Mouse (Mus musculus) bone marrow, adult 2 months (tissue): ENCODE measurements around the gene Ccdc186. TPM values are rescaled to one million over a fixed set of nuclear protein-coding genes. Genes with fewer than 3 reads are reported as not detected.
A peak's percentile ranks its signal among the peaks of the same experiment; 100 is the strongest.

Source experiments
- H3K27ac ChIP-seq: fragments of 200-500 bp; 2 replicates; pipeline ENCODE4 v1.5.1; 2012; ENCODE audit warnings: low read depth, mild to moderate bottlenecking, control low read depth, inconsistent platforms, low read length; ENCODE audit not compliant: control insufficient read depth, poor library complexity, insufficient read depth
- H3K4me1 ChIP-seq: fragments of 200-500 bp; 2 replicates; pipeline ENCODE4 v1.6.1; 2011; ENCODE audit warnings: low read length; ENCODE audit not compliant: control insufficient read depth, insufficient read depth
- H3K4me3 ChIP-seq: fragments of 200-500 bp; replicated peaks from 2 replicates; pipeline ENCODE3; 2011; ENCODE audit warnings: mild to moderate bottlenecking, low read depth, low read length, control low read depth; ENCODE audit not compliant: control insufficient read depth
- CTCF ChIP-seq: fragments of 200-500 bp; IDR thresholded peaks from 2 replicates; pipeline ENCODE4 v1.5.1; 2011; ENCODE audit warnings: low read length, control low read depth; ENCODE audit not compliant: control insufficient read depth, insufficient read depth
- POLR2A ChIP-seq: fragments of 200-500 bp; IDR thresholded peaks from 2 replicates; pipeline ENCODE4 v1.6.1; 2011; ENCODE audit warnings: low read depth, mild to moderate bottlenecking, control low read depth, low read length, borderline replicate concordance; ENCODE audit not compliant: control insufficient read depth
- WGBS: fragments of 180-500 bp; shearing (Covaris S2); methylation state at CpG from one replicate; pipeline ENCODE4 v1.1.7; 2018; 5-methylcytosine and 5-hydroxymethylcytosine counted together
- polyA plus RNA-seq: library from polyadenylated mRNA; stranded (reverse); fragments of >200 nt; gene quantifications from 2 replicates; pipeline ENCODE4 v1.2.4, GENCODE M21; 2011; ENCODE audit warnings: low replicate concordance; ENCODE audit not compliant: missing spikeins, insufficient read depth, insufficient read length

Ccdc186 gene
- polyA plus RNA-seq, 1 experiment = 11.6 TPM

DNA sequence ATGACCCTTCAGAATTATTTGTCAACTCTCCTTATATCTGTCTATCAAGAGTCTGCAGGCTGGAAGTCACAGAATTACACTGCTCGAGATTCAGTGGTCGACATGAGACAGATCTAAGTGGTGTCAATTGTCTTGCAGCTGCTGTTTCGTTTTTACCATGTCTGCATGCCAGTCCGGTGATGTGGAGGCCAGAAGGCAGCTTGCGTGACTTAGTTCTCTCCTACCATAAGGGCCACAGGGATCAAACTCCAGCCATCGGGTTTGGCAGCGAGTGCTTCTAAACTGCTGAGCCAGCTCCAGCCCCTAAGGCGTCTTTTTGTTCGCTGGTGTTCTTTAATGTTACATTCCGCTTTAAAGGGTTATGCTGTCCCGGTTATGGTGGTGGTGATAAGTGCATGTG is 6.3 kb upstream of the Ccdc186 start:
- 81% methylated on average over 11 of the region's 11 CpGs for WGBS
- TF ChIP-seq POLR2A = no peak
- TF ChIP-seq CTCF = no peak
- H3K4me3 ChIP-seq = no peak overlapping the region
- H3K4me1 ChIP-seq = no peaks in the 10 kb centered on the region
- H3K27ac ChIP-seq = no peak overlapping the region

DNA sequence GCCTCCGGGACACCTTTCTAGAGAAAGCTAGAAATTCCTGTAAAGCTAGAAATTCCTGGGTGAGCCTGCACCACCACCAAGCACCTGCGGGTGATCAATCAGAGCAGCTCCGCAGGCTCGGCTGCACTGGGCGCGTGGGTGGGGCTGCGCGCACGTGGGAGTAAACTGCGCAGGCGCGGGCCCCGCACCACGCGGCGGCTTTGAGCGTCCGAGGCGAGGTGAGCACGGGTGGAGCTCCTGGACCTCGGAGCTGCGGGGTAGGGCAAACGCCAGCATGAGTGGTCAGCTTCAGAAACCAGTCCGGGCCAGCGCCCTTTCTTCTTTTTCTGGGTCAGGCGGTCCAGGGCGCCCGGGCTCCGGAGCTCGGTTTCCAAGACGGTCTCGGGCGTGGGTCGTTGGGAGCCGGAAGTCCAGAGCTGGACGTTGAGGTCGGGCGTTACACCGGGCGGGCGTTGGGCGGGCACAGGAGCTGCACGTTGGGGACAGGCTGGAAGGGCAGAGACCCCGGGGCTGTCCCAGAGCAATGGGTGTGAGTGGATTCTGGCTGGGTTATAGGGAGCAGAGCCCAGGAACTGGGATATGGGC is 4.1 kb upstream of the Ccdc186 start, which contains the start of gene Tdrd1:
TSS of gene Tdrd1 (plus strand) at position 163 of the 585 bp plus-strand sequence.
- Histone ChIP-seq H3K27ac (no peak within 1 kb of the TSS), H3K4me3 (no peak within 1 kb of the TSS), H3K4me1 (peaks cover 1% of the 10 kb centered on the region; the same call in 1 of the 2 replicates)
- WGBS = 74% methylated on average over 44 of the region's 44 CpGs
- no peak for TF ChIP-seq POLR2A
- TF ChIP-seq CTCF = no peak

DNA sequence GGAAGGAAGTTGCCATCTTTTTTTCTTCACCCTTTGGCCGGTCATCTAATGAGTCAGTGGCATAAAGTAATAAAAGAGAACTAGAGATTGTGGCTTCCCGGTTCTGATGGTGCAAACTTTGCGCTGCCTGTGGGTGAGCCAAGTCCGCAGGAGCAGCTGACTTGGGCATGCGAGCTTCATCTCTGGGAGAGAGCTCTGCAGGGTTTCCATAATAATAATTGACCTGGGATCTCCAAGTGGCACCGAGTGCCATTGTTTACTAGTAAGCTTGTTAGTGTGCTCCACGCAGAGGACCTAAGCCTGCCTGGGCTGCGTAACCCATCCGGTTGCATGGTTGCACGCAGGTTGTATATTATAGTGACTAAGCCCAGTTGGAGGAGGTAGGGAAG is 452 bp upstream of the Ccdc186 start:
- WGBS = 9% methylated on average over 10 of the region's 10 CpGs
- H3K4me3 ChIP-seq = peak overlapping the region; percentile 67
- TF ChIP-seq POLR2A (no peak), CTCF (no peak)
- H3K4me1 ChIP-seq = peaks cover 3% of the 10 kb centered on the region
- peak overlapping the region; percentile 57 for H3K27ac ChIP-seq

- peak overlapping the region; percentile 96 for H3K27ac ChIP-seq
- H3K4me1 ChIP-seq = peaks cover 3% of the 10 kb centered on the region
- WGBS = 18% methylated on average over 22 of the region's 22 CpGs
- H3K4me3 ChIP-seq = peak overlapping the region; percentile 96
- TF ChIP-seq CTCF = no peak
- no peak for TF ChIP-seq POLR2A
Measured at GRCm38 (mm10) chr19:56821040-56821797, 771 bp downstream of the Ccdc186 start.

DNA sequence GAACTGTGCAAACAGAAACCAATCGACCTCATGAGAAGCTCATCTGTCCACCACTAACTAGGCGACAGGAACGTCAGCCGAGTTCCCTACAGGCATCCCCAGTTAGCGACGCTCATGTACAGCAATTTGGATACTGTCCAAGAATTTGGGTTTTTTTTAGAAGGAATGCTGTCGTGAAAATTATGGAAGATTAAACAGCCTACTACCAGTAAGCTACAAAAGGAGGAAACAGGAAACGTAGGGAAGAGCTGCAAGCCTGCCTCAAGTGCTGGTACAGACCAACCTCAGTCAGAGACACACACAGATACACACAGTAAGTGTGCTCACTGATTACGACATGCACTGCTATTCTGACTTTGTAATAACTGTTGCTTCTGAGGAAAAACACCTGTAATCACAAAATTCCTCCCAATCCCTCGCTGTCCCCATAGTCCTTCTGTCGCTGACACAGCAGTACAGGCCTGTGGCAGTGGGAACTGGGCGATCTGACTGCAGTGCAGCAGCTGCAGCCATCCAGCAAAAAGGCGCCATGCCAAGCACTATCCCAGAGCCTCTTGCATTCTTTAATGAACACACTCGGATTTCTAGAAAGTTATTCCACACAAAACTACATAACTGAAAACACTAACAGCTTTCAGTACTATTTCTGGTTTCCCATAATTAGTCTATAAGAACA is 4.0 kb downstream of the Ccdc186 start:
- H3K27ac ChIP-seq = no peak overlapping the region
- no peak overlapping the region for H3K4me3 ChIP-seq
- TF ChIP-seq CTCF (no peak), POLR2A (no peak)
- WGBS = 69% methylated on average over 14 of the region's 14 CpGs
- H3K4me1 ChIP-seq = peaks cover 3% of the 10 kb centered on the region

DNA sequence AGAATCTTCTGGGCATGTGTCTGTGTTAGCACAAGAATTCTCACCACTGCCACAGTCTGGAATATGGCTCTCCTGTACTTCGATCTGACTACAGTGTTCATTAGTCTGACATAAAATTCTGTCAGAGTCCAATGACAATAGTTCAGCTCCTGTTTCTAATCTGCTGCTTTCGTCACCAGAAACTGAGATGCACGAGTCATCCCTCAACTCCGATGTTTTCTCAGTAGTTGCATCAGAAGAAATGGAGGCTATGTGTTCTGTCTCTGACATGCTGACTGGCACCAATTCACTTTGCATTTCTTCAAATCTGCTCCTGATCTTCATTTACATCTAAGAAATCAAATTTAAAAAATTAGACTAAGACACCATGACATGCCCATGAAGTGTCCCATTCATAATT is 8.6 kb downstream of the Ccdc186 start:
- Histone ChIP-seq H3K4me1 (no peaks in the 10 kb centered on the region), H3K27ac (no peak overlapping the region), H3K4me3 (no peak overlapping the region)
- 81% methylated on average over 4 of the region's 4 CpGs for WGBS
- TF ChIP-seq POLR2A (no peak), CTCF (no peak)

DNA sequence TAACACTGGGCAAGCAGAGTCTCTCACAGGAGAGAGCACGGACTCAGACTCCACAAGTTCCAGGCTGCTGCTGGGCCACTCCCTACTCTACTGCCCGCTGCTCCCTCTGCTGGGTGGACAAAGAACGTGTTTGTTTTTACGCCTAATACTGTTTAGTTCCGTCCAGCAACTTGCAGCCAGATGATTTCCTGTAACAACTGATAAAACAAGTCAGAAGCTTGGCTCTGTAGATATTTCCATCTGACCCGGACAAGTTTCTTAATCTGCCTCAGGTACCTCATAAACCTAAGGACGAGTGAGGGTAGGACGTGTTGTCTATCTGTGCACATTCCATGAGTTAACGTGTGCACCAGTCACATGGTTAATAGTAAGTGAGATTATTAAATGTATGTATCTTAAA is 10.4 kb downstream of the Ccdc186 start:
- whole genome bisulfite sequencing = 41% methylated on average over 9 of the region's 9 CpGs
- peak; percentile 62 for TF ChIP-seq CTCF
- TF ChIP-seq POLR2A = no peak

GRCm38 (mm10) chr19:56810641-56811146 is 11.3 kb downstream of the Ccdc186 start:
- TF ChIP-seq POLR2A = no peak
- no peak for TF ChIP-seq CTCF
- Histone ChIP-seq H3K4me3 (no peak overlapping the region), H3K27ac (no peak overlapping the region), H3K4me1 (no peaks in the 10 kb centered on the region)

More for the DNA sequence above, 10.4 kb downstream of the Ccdc186 start:
- no peaks in the 10 kb centered on the region for H3K4me1 ChIP-seq
- H3K27ac ChIP-seq = no peak overlapping the region
- H3K4me3 ChIP-seq = no peak overlapping the region
